Mouse (Mus musculus): ENCODE results near the gene Cdh23. TPM values are rescaled to one million over a fixed set of nuclear protein-coding genes. Genes with fewer than 3 reads are reported as not detected.

Gene Cdh23
- polyA plus RNA-seq, 1 experiment from 2014 or later: 2.0 TPM

DNA sequence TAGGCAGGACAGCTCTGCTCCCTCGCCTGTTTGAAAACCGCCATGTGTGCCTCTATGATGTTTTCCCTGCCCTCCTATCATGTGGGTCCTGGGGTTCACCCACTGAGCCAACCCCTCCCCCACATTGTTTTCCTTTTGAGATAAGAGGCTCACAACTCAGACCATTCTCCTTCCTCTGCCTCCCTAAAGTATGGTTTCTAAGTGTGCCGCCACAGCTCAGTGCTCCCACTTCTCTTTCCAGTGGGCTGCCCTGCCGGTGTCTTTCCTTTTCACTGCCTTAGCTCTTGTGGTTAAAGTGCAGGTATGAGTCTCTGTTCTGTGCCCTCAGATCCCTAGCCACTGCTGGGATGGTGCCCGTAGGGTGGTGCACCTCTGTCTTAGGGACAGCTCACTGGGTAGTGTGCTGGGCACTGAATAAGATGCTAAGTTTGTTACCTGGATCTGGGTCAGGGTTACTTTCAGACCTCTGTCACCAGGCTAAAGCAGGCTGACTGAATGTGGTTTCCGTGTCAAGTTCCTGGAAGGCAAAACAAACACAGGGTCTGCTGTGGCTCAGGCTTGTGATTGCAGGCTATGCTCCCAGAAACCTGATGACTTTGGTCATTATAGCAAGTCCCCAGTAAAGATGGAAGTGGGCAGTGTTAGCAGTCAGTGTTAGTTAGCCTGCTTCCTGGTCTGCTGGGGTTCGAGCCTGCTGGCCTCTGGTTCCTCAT lies 406.1 kb downstream of the Cdh23 start:
- no peak for DNase-seq (ENCODE audit: low spot score)
- Histone ChIP-seq H3K4me2 (ENCODE audit: low read length) (no peak overlapping the region), H3K27me3 (replicated peaks; ENCODE audit: control insufficient read depth, insufficient read depth, low read length) (no peaks in the 10 kb centered on the region), H3K9ac (ENCODE audit: low read length) (no peak overlapping the region), H3K27ac (ENCODE audit: low read depth, low read length) (no peak overlapping the region), H3K4me3 (ENCODE audit: low read depth, low read length) (no peak overlapping the region), H3K9me3 (replicated peaks; ENCODE audit: control insufficient read depth, low read length) (no peaks in the 10 kb centered on the region), H3K36me3 (ENCODE audit: control insufficient read depth, insufficient read depth, low read length) (peaks cover 34% of the 10 kb centered on the region), H3K4me1 (ENCODE audit: control insufficient read depth, insufficient read depth, low read length) (peaks cover 19% of the 10 kb centered on the region)
- 74% methylated on average over 7 of the region's 7 CpGs for WGBS
- no peak for ATAC-seq

DNA sequence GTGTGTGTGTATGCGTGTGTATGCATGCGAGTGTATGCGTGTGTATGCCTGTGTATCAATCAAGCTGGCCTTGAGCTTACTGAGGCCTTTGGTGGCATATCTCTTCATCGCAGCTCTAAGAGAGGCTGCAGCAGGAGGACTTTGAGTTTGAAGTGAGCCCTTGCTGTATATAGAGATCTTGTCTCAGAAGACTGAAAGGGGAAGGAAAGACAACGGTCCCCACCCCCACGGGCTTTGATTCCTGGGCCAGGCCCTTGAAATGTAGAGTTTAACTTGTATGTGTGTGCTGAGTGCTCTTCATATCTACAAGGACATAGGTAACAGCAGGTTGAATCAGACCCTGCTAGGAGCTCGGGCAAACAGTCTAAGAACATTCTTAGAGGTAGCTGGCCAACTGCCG lies 407.1 kb downstream of the Cdh23 start:
- Histone ChIP-seq H3K4me3 (ENCODE audit: low read depth, low read length) (no peak overlapping the region), H3K4me2 (ENCODE audit: low read length) (no peak overlapping the region), H3K9ac (ENCODE audit: low read length) (no peak overlapping the region), H3K36me3 (ENCODE audit: control insufficient read depth, insufficient read depth, low read length) (peaks cover 25% of the 10 kb centered on the region), H3K27me3 (replicated peaks; ENCODE audit: control insufficient read depth, insufficient read depth, low read length) (no peaks in the 10 kb centered on the region), H3K4me1 (ENCODE audit: control insufficient read depth, insufficient read depth, low read length) (peaks cover 28% of the 10 kb centered on the region), H3K9me3 (replicated peaks; ENCODE audit: control insufficient read depth, low read length) (no peaks in the 10 kb centered on the region), H3K27ac (ENCODE audit: low read depth, low read length) (no peak overlapping the region)
- 92% methylated on average over 8 of the region's 8 CpGs for WGBS
- DNase-seq (ENCODE audit: low spot score) (no peak), ATAC-seq (no peak)

DNA sequence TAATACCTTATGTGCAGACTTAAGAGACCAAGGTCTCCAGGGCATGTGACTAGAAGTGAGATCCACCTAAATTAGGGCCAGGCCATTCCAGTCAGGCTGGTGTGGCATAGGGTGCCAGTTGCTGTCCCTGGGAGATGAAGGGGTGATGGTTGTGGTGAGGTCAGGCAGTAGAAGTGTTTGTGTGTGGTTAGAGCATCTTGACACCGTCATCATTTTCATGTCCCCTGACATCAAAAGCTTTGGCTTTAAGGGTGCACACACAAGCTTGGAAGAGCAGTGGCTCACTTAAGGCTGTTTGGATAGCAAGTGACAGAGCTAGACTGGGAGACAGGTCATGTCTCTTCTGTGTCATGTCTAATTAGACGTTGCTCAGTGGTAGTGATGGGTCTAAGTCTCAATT lies 408.6 kb downstream of the Cdh23 start:
- DNase-seq (ENCODE audit: low spot score): no peak
- WGBS: 73% methylated on average over 2 of the region's 2 CpGs
- H3K27ac ChIP-seq (ENCODE audit: low read depth, low read length): no peak overlapping the region

DNA sequence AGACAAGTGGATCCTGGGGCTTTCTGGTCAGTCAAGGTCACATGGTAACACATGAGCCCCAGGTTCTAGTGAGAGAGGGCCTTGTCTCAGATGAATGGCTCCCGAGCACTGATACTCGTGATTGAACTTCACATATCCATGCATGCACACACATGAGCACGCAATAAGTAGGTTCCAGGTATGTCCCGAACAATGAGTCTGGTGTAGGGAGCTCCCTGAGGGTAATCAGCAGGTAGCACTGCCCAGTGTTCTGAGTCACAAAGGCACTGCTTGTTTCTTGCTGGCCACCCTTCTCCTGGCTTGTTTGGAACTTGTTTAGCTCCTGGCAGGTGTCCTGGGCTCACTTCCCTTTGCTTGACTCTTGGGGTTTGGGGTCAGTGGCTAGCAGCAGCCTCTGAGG lies 409.1 kb downstream of the Cdh23 start:
- Histone ChIP-seq H3K27ac (ENCODE audit: low read depth, low read length) (no peak overlapping the region), H3K4me1 (ENCODE audit: control insufficient read depth, insufficient read depth, low read length) (peaks cover 41% of the 10 kb centered on the region), H3K4me3 (ENCODE audit: low read depth, low read length) (no peak overlapping the region), H3K36me3 (ENCODE audit: control insufficient read depth, insufficient read depth, low read length) (0 out of 2 replicates have a peak, but pooled peaks cover 5% of the 10 kb centered on the region), H3K9ac (ENCODE audit: low read length) (no peak overlapping the region), H3K4me2 (ENCODE audit: low read length) (no peak overlapping the region), H3K27me3 (replicated peaks; ENCODE audit: control insufficient read depth, insufficient read depth, low read length) (no peaks in the 10 kb centered on the region), H3K9me3 (replicated peaks; ENCODE audit: control insufficient read depth, low read length) (no peaks in the 10 kb centered on the region)
- 83% methylated on average over 4 of the region's 4 CpGs for WGBS
- ATAC-seq (no peak), DNase-seq (ENCODE audit: low spot score) (no peak)

More for the DNA sequence above, 408.6 kb downstream of the Cdh23 start:
- no peaks in the 10 kb centered on the region for H3K27me3 ChIP-seq (replicated peaks; ENCODE audit: control insufficient read depth, insufficient read depth, low read length)
- H3K9me3 ChIP-seq (replicated peaks; ENCODE audit: control insufficient read depth, low read length): no peaks in the 10 kb centered on the region
- no peak overlapping the region for H3K9ac ChIP-seq (ENCODE audit: low read length)
- ATAC-seq: no peak
- no peak overlapping the region for H3K4me2 ChIP-seq (ENCODE audit: low read length)
- H3K4me3 ChIP-seq (ENCODE audit: low read depth, low read length): no peak overlapping the region
- H3K36me3 ChIP-seq (ENCODE audit: control insufficient read depth, insufficient read depth, low read length): peaks cover 10% of the 10 kb centered on the region
- peaks cover 38% of the 10 kb centered on the region for H3K4me1 ChIP-seq (ENCODE audit: control insufficient read depth, insufficient read depth, low read length)

DNA sequence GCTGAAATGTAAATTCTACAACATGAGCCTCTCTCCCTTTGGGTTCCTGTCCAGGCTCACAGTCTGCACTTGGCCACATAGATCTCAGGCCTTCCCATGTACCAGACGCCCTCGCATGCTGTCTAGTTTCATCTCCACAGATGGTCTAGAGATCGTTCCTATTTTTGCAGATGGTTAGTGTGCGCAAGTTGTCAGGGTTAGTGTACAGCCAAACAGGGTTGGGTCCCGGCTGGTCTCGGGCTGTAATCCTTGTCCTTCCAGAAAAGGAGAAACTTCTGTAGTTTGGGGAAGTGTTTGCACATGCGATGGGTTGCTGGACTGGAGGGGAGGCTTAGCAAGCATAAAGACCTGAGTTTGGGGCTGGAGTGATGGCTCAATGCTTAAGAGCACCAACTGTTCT lies 409.7 kb downstream of the Cdh23 start:
- peak overlapping the region; percentile 62; the same call in 1 of the 2 replicates for H3K27ac ChIP-seq (ENCODE audit: low read depth, low read length)
- ATAC-seq (no peak), DNase-seq (ENCODE audit: low spot score) (no peak)
- H3K9ac ChIP-seq (ENCODE audit: low read length): no peak overlapping the region
- H3K27me3 ChIP-seq (replicated peaks; ENCODE audit: control insufficient read depth, insufficient read depth, low read length): no peaks in the 10 kb centered on the region
- no peak overlapping the region for H3K4me3 ChIP-seq (ENCODE audit: low read depth, low read length)
- H3K9me3 ChIP-seq (replicated peaks; ENCODE audit: control insufficient read depth, low read length): no peaks in the 10 kb centered on the region
- H3K36me3 ChIP-seq (ENCODE audit: control insufficient read depth, insufficient read depth, low read length): no peaks in the 10 kb centered on the region
- WGBS: 90% methylated on average over 7 of the region's 7 CpGs
- H3K4me2 ChIP-seq (ENCODE audit: low read length): peak overlapping the region; percentile 51; the same call in 1 of the 2 replicates
- H3K4me1 ChIP-seq (ENCODE audit: control insufficient read depth, insufficient read depth, low read length): peaks cover 45% of the 10 kb centered on the region

DNA sequence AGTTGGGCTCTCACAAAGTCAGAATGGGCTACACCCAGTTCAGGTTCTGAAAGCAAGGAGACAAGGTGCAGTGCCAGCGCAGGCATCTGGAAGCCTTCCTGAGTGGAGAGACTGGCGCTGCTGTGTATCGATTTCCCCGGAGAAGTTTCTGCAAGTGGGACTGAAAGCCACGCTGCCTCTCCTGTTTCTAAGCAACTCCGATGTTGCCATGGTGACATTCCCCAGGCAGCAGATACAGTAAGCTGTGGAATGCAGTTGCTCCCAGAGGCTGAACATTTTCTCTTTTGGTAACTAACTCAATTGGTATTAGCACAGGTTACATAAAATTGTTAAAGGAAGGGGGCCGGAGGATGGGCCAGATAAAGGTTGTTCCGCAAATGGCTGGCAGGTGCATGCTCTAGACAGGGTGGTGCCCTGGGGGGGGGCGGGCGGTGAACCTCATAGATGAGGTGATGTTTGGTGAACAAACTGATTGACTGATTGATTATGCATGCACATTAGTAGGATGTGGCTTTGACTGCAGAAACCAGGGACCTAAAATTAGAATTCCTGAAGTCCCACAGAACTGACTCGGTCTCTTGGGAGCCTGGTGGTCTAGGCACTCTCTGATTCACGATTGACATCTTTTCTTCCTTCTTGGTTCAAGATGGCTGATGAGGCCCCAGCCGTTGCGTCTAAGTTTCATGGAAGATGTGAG lies 410.5 kb downstream of the Cdh23 start:
- peak overlapping the region; percentile 51 for H3K4me2 ChIP-seq (ENCODE audit: low read length)
- ATAC-seq (peak; percentile 84), DNase-seq (ENCODE audit: low spot score) (peak; percentile 94)
- H3K9ac ChIP-seq (ENCODE audit: low read length): peak overlapping the region; percentile 53
- WGBS: 15% methylated on average over 14 of the region's 14 CpGs
- no peaks in the 10 kb centered on the region for H3K36me3 ChIP-seq (ENCODE audit: control insufficient read depth, insufficient read depth, low read length)
- H3K27me3 ChIP-seq (replicated peaks; ENCODE audit: control insufficient read depth, insufficient read depth, low read length): no peaks in the 10 kb centered on the region
- peak overlapping the region; percentile 14; the same call in 1 of the 2 replicates for H3K4me3 ChIP-seq (ENCODE audit: low read depth, low read length)
- no peaks in the 10 kb centered on the region for H3K9me3 ChIP-seq (replicated peaks; ENCODE audit: control insufficient read depth, low read length)
- H3K4me1 ChIP-seq (ENCODE audit: control insufficient read depth, insufficient read depth, low read length): peaks cover 47% of the 10 kb centered on the region
- H3K27ac ChIP-seq (ENCODE audit: low read depth, low read length): peak overlapping the region; percentile 82; the same call in 1 of the 2 replicates

DNA sequence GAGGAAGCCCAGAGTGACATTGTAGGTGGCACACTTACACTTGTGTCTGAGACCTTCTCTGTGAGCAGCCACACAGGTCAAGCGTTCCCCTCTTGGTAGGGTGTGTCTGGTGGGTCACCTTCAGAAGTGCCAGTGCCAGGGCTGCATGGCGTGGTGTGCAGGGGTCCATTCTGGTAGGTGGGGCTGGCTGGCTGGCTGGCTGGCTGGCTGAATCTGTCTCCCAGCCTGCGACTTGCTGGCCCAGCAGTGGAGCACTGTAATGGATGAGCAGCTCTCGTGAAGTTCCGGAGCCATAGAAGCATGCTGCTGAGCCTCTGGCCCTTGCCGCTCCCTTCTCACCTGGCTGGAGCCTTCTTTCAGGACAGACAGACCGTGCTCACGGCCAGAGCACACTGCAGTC lies 411.1 kb downstream of the Cdh23 start:
- Histone ChIP-seq H3K27me3 (replicated peaks; ENCODE audit: control insufficient read depth, insufficient read depth, low read length) (no peaks in the 10 kb centered on the region), H3K27ac (ENCODE audit: low read depth, low read length) (peak overlapping the region; percentile 82), H3K36me3 (ENCODE audit: control insufficient read depth, insufficient read depth, low read length) (no peaks in the 10 kb centered on the region), H3K4me1 (ENCODE audit: control insufficient read depth, insufficient read depth, low read length) (peaks cover 52% of the 10 kb centered on the region), H3K9me3 (replicated peaks; ENCODE audit: control insufficient read depth, low read length) (no peaks in the 10 kb centered on the region), H3K9ac (ENCODE audit: low read length) (peak overlapping the region; percentile 53), H3K4me2 (ENCODE audit: low read length) (peak overlapping the region; percentile 51), H3K4me3 (ENCODE audit: low read depth, low read length) (peak overlapping the region; percentile 14; the same call in 1 of the 2 replicates)
- peak; percentile 52 for ATAC-seq
- 43% methylated on average over 8 of the region's 8 CpGs for WGBS
- DNase-seq (ENCODE audit: low spot score): no peak

DNA sequence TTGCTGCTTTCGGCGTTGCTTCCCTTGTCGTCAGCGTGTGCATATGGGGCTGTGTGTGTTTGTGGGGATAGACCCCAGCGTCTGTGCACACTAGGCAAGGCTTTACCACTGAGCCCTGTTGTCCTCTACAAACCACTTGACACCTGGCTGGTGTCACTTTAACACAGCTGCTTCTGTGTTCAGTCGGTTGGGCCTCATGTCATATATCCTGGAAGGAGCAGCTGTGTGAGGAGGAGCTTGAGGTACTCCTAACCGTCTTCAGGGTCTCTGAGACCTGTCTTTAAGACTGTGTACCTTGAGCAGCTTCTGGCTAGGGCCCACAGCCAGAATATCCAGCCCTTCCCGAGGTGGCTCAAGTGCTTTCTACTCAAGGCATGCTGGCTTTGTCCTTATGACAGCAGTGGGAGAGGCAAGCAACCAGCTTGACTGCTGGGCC lies 411.6 kb downstream of the Cdh23 start:
- Histone ChIP-seq H3K4me3 (ENCODE audit: low read depth, low read length) (no peak overlapping the region), H3K4me1 (ENCODE audit: control insufficient read depth, insufficient read depth, low read length) (peaks cover 57% of the 10 kb centered on the region), H3K9me3 (replicated peaks; ENCODE audit: control insufficient read depth, low read length) (no peaks in the 10 kb centered on the region), H3K27me3 (replicated peaks; ENCODE audit: control insufficient read depth, insufficient read depth, low read length) (no peaks in the 10 kb centered on the region), H3K36me3 (ENCODE audit: control insufficient read depth, insufficient read depth, low read length) (no peaks in the 10 kb centered on the region), H3K27ac (ENCODE audit: low read depth, low read length) (peak overlapping the region; percentile 82), H3K9ac (ENCODE audit: low read length) (peak overlapping the region; percentile 53), H3K4me2 (ENCODE audit: low read length) (peak overlapping the region; percentile 51)
- ATAC-seq: peak; percentile 8; the same call in 1 of the 2 replicates
- WGBS: 41% methylated on average over 8 of the region's 8 CpGs
- no peak for DNase-seq (ENCODE audit: low spot score)

- H3K9ac ChIP-seq (ENCODE audit: low read length): peak overlapping the region; percentile 53
These were observed 412.0 kb downstream of the Cdh23 start for GRCm38 (mm10) chr10:60284248-60284647.

More at GRCm38 (mm10) chr10:60284248-60284647, 412.0 kb downstream of the Cdh23 start:
- no peaks in the 10 kb centered on the region for H3K9me3 ChIP-seq (replicated peaks; ENCODE audit: control insufficient read depth, low read length)
- H3K4me1 ChIP-seq (ENCODE audit: control insufficient read depth, insufficient read depth, low read length): peaks cover 59% of the 10 kb centered on the region
- H3K36me3 ChIP-seq (ENCODE audit: control insufficient read depth, insufficient read depth, low read length): no peaks in the 10 kb centered on the region
- ATAC-seq (no peak), DNase-seq (ENCODE audit: low spot score) (no peak)
- peak overlapping the region; percentile 82 for H3K27ac ChIP-seq (ENCODE audit: low read depth, low read length)
- H3K4me3 ChIP-seq (ENCODE audit: low read depth, low read length): no peak overlapping the region
- H3K27me3 ChIP-seq (replicated peaks; ENCODE audit: control insufficient read depth, insufficient read depth, low read length): no peaks in the 10 kb centered on the region
- WGBS: 62% methylated on average over 6 of the region's 6 CpGs
- peak overlapping the region; percentile 51; the same call in 1 of the 2 replicates for H3K4me2 ChIP-seq (ENCODE audit: low read length)
